Mouse (Mus musculus) left cerebral cortex, adult 6 months (tissue): ENCODE results near the gene Gpm6a. TPM values are rescaled to one million over a fixed set of nuclear protein-coding genes. Genes with fewer than 3 reads are reported as not detected.

Experiments
- long read RNA-seq, 2 experiments: library from polyadenylated mRNA; unstranded; transcript quantifications; one replicate each; pipeline ENCODE4 v2.0.0; 2019 to 2020
- polyA plus RNA-seq: library from polyadenylated mRNA; unstranded; fragments of <200 nt; fragmentation: Nextera tagmentation; gene quantifications from 2 replicates; pipeline ENCODE4 v1.2.3, GENCODE M21; 2021

The Gpm6a gene
- 639 and 754 TPM in 2 replicates for polyA plus RNA-seq
- long read RNA-seq, experiment 1, transcript Gpm6a-201 (7 exons, 3,215 nt): major isoform, 5,077 of 6,972 reads
- long read RNA-seq, experiment 1, partial matches to known transcripts: 1,822 of 6,972 reads
- long read RNA-seq, experiment 1, other reads (novel, unspliced or antisense): 73 of 6,972 reads
- long read RNA-seq, experiment 2, transcript Gpm6a-201 (7 exons, 3,215 nt): major isoform, 718 of 1,427 reads
- long read RNA-seq, experiment 2, partial matches to known transcripts: 673 of 1,427 reads
- long read RNA-seq, experiment 2, other reads (novel, unspliced or antisense): 36 of 1,427 reads

DNA sequence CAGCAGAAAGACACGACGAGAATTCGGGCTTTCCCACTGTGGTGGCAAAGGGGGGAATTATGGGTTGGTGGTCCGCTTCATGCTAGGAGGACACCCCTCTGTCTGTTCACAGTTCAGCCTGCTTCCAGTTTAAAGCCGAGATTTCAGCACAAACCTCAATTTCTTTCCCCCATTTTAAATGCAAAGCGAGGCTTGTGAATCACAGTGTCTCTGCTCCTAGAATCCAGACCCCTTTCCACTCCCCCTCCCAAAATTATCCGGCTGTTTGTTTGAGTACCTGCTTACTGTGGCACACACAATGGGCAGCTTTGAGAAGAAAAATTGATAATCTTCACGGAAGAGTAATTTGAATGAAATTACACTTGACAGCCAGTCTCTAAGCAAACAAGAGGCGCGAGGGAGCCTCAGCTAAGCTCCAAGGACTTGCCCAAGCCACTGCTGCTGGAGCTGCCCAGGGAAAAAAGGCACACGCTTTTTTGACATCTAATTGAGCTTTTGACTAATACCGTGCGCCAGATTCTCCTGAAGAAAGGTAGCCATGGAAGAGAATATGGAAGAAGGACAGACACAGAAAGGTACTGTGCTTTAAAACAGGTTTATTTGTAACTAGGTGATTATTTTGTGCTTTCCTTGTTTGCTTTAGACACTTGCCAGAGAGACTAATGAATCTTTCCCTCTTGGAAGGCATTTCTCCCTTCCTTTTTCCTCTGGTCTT is at the start of gene Gpm6a:
Gpm6a (plus strand) TSS at position 103 of the 715 bp plus-strand sequence.

Other genes starting within 250 kb of the Gpm6a start
- 17.5 and 23.6 TPM in 2 replicates for gene Wdr17, start 67.7 kb upstream of the Gpm6a start, polyA plus RNA-seq